Mouse (Mus musculus) layer of hippocampus, adult 2 months (tissue): ENCODE measurements around the gene Plod2. TPM values are rescaled to one million over a fixed set of nuclear protein-coding genes. Genes with fewer than 3 reads are reported as not detected.
A peak's percentile ranks its signal among the peaks of the same experiment; 100 is the strongest.

ENCODE experiments used
- DNase-seq, 2 experiments: peaks; one replicate each; pipeline ENCODE4 v3.0.0; 2022; ENCODE audit warnings: low spot score in 2 of 2
- H3K27ac ChIP-seq: fragments of 200-600 bp; 2 replicates; pipeline ENCODE4 v1.8.1; 2022
- H3K4me3 ChIP-seq: fragments of 200-600 bp; 2 replicates; pipeline ENCODE4 v1.8.1; 2022; ENCODE audit warnings: mild to moderate bottlenecking
- CTCF ChIP-seq: fragments of 200-600 bp; conservative IDR thresholded peaks from 2 replicates; pipeline ENCODE4 v1.8.1; 2022; ENCODE audit warnings: antibody characterized with exemption, mild to moderate bottlenecking, moderate library complexity
- total RNA-seq, 2 experiments: library from RNA; stranded (reverse); gene quantifications; 2 replicates each; pipeline ENCODE4 v1.2.3; 2021

The Plod2 gene
- total RNA-seq, 2 experiments from 2014 or later, result 7.6 to 8.1 TPM

GRCm38 (mm10) chr9:92634792-92635191 lies 92.8 kb downstream of the Plod2 start:
- DNase-seq, result no peak
- H3K4me3 ChIP-seq, result no peak overlapping the region
- H3K27ac ChIP-seq, result no peak overlapping the region
- no peak for TF ChIP-seq CTCF

GRCm38 (mm10) chr9:92639200-92639897 lies 97.3 kb downstream of the Plod2 start:
- Histone ChIP-seq H3K4me3 (no peak overlapping the region), H3K27ac (no peak overlapping the region)
- peak; percentile 75 for TF ChIP-seq CTCF
- peak in 1 of 2 experiments; percentile 25 for DNase-seq

GRCm38 (mm10) chr9:92641717-92642116 lies 99.7 kb downstream of the Plod2 start:
- DNase-seq, result no peak
- no peak for TF ChIP-seq CTCF
- no peak overlapping the region for H3K4me3 ChIP-seq
- no peak overlapping the region for H3K27ac ChIP-seq

Other genes starting within 250 kb of the Plod2 start
- gene 1700057G04Rik, start 232.8 kb upstream of the Plod2 start, total RNA-seq, result not detected
- gene Plscr4, start 84.8 kb upstream of the Plod2 start, total RNA-seq, result 1 to 10 TPM; 3.7 to 4.0 TPM